Mouse (Mus musculus): ENCODE data around the gene Npm1.

Gene Npm1

GRCm38 (mm10) chr11:33146143-33146497 lies 16.9 kb downstream of the Npm1 start:
- DNase-seq (ENCODE audit: low spot score in 2 of 2) = peak; percentile 83

GRCm38 (mm10) chr11:33145201-33146142 lies 17.5 kb downstream of the Npm1 start:
- DNase-seq (ENCODE audit: low spot score in 2 of 2) = no peak

DNA sequence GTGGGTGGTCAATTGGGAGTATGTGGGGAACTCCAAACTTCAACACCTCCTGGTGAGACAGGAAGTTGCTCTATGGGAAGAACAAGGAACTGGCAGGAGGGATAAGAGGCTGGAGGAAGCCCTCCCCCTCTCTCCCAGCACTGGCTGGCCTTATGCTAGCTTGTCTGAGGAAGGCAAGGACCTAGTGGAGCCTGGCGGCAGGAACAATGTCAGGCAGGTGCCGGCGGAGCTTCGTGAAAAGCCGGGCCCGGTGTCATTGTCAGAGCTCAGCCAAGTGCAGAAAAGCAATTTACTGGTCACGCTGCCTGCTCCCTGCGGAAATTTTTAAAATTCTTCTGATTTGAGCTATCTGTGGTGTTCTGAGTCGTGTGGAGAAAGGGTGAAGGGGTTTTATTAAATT lies 19.1 kb downstream of the Npm1 start:
- DNase-seq (ENCODE audit: low spot score in 2 of 2) = no peak

GRCm38 (mm10) chr11:33142801-33143200 lies 20.2 kb downstream of the Npm1 start:
- no peak for DNase-seq (ENCODE audit: low spot score in 2 of 2)

GRCm38 (mm10) chr11:33140111-33140460 lies 22.9 kb downstream of the Npm1 start:
- DNase-seq (ENCODE audit: low spot score in 2 of 2) = no peak

DNA sequence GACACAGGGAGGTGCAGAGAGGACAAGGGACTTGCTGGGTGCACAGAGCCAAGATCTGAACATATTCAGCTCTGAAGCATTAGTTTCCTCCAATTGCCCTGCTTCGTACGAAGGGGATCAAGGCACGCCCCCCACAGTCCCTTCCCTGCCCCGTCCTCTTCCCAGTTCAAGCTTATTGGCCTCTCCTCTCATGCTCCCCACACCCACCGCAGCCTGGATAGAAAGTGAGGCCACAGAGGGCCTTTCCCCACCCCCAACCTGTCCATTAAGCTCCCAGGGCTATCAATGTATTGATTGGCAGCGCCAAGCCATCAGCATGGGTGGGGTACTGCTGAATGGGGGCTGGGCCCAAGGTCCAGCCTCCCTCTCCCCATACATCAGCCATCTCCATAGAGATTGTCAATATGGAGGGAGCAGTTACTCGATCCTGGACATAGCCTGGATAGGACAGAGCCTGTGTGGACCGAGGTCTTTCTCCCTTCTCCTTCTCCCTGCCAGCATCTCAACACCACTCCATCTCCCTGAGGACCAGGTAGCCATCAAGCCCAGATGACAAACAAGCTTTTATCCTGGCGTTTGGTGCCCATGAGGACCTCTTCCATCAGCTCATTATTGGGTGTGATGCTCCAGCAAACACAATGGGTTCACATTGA lies 23.4 kb downstream of the Npm1 start:
- no peak for DNase-seq (ENCODE audit: low spot score in 2 of 2)

- no peak for DNase-seq (ENCODE audit: low spot score in 2 of 2)
Measured at GRCm38 (mm10) chr11:33138686-33139085, 24.3 kb downstream of the Npm1 start.

DNA sequence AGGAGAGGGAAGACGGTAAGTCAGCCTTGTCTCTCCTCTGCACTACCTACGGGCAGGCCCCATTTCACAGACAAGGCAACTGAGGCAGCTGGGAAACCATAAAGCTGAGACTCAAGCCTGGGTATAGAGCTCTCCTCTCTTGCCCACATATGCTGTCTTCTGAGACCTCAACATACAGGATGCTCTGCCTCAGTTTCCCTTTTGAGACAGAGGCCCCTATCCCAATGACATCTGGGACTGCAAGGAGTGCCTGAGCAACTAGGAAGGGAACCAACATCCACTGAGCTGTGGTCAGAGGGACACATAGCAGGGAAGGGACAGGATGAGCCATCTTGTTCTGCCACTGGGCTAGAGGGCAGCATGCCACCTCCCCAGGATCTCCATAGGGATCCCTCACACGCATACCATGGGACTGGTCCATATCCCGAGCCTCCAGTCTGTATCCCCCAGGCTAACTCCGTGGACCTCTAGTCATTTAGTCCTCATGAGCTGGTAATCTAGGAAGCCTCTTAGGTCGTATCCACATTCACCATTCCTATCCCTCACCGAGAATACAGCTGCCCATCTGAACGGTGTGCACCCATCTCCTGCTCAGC lies 28.5 kb downstream of the Npm1 start:
- no peak for DNase-seq (ENCODE audit: low spot score in 2 of 2)

- no peak for DNase-seq (ENCODE audit: low spot score in 2 of 2)
Measured at GRCm38 (mm10) chr11:33132619-33133338, 30.2 kb downstream of the Npm1 start.

DNA sequence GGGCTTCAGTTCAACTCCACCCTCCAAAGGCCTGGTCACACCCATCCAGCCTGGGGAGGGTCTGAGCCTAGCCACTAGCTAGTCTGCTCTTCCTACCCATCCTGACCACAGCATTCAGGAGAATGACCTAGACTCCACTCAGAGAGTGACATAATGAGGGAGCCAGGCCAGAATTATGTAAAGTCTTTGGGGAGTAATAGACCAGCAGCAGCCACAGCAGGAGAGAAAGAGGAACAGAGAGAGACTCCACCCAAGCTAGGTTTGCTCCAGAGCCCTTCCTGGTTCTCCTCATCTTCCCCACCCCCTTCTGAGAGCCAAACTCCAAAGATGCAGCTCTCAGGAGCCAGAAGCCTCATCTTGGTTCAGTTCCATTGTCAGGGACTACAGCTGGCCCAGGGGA lies 35.9 kb downstream of the Npm1 start:
- no peak for DNase-seq (ENCODE audit: low spot score in 2 of 2)

DNA sequence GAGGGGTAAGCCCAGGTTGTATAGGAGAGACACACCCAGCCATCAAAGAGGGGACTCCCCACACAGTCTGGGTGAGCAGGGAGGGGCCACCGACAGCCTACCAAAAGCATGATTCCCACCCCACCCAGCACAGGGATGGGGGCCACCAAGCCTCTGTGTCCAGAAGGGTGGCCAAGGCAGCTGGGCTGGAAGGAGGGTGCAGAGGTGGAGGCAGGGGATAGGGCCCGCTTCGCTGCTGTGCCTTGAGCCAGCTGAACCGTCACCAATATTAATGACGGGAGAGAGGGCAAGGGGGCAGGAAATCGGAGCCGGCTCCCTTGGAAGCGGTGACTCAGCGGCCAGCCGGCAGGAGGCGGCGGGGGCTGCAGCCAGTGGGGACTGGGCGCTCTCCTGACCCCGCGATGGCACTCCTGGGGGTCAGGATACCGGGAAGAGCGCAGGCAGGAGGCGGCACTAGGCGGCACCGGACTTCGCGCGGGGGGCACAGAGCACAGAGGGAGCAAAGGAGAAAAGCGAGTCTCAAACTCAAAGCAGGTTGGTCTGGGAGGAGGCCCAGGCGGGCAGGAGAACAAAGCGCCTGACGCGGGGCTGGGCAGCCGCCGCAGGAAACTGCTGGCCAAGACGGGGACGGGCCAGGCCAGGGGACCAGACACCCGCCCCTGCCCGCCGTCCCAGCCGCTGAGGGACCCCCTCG lies 40.3 kb downstream of the Npm1 start:
- no peak for DNase-seq (ENCODE audit: low spot score in 2 of 2)

GRCm38 (mm10) chr11:33119556-33119955 lies 43.5 kb downstream of the Npm1 start:
- DNase-seq (ENCODE audit: low spot score in 2 of 2) = no peak

- no peak for DNase-seq (ENCODE audit: low spot score in 2 of 2)
Measured at GRCm38 (mm10) chr11:33119116-33119515, 43.9 kb downstream of the Npm1 start.

DNA sequence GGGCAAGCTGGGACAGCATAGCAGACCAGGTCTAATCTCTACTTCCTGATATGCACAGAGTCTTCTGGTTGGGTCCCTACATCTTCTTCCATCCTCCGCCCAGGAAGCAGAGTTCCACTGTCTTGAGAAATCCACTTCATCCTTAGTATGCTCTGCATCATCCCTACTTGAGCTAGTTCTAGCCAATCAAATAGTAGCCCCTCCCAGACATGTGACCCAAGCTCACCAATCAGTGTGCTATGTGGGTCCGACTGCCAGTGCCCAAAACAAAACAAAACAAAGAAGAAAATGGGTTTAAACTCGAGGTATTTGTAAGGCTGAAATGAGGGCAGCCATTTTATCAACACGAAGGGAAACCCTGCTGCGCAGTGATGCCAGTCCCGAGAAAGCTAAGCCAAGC lies 44.5 kb downstream of the Npm1 start:
- no peak for DNase-seq (ENCODE audit: low spot score in 2 of 2)

- no peak for DNase-seq (ENCODE audit: low spot score in 2 of 2)
Measured at GRCm38 (mm10) chr11:33115796-33116195, 47.2 kb downstream of the Npm1 start.

- DNase-seq (ENCODE audit: low spot score in 2 of 2) = no peak
Measured at GRCm38 (mm10) chr11:33112407-33112806, 50.6 kb downstream of the Npm1 start.

DNA sequence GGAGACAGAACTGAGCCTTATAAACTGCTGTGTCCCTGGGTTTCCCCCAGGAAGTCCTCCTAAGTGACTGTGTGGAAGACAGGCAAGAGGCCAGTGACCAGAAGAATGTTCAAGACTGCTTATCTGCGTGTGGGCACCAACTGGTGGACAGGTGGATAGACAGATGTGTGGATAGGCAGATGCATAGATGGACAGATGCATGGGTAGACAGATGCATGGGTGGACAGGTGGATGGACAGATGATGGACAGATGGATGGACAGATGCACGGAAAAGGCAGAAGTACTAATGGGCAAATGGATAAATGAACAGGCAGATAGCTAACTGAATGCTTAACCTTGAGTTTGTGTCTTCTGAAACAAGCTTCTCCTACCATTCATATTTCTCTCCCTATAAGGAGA lies 52.9 kb downstream of the Npm1 start:
- no peak for DNase-seq (ENCODE audit: low spot score in 2 of 2)

DNA sequence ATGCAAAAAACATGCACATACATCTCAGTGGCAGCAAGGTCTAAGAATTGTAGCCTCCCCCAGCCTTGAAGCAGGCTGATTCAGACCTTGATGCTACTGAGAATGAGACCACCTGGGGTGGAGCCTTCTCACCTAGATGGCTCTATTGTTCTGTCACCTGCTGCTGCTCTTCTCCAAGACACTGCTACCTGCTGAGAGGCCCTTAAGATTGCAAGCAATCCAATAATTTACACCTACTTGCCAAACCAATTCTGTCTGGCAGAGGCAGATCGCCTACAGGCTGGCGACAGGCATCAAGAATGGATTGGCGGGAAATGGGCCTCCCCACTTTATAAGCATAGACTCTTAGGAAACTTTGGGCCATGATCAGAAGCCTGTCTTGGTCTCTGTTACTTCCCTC lies 55.5 kb downstream of the Npm1 start:
- DNase-seq (ENCODE audit: low spot score in 2 of 2) = no peak

DNA sequence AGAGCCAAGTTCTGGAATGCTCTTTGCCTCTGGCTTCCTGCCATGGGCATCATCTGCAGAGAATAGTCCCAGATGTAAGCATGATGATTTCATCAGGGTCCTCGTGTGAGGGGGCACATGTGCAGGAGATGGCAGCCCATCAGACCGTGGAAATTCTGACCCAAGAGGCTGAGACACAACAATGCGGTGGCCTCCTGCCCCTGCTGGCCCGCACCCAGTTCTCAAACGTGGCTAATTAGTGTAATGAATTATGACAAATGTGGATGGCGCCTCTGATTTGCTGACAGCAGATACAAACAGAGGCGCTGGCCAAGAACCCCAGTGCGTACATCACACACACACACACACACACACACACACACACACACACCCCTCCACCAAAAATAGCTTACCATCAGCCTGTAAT lies 58.1 kb downstream of the Npm1 start:
- DNase-seq (ENCODE audit: low spot score in 2 of 2) = no peak

GRCm38 (mm10) chr11:33103291-33103943 lies 59.6 kb downstream of the Npm1 start:
- no peak for DNase-seq (ENCODE audit: low spot score in 2 of 2)

Measured in frontal cortex, postnatal 14 days (tissue).